Mouse (Mus musculus) C2C12 (cell line): ENCODE measurements around the gene Tenm4.

Experiments
- CTCF ChIP-seq: IDR thresholded peaks from one replicate; pipeline ENCODE4 v1.5.1; 2011; ENCODE audit not compliant: control insufficient read depth, insufficient read depth, insufficient read length
- MYOD1 ChIP-seq: IDR thresholded peaks from one replicate; pipeline ENCODE4 v1.6.1; 2011; ENCODE audit warnings: low read depth; ENCODE audit not compliant: control insufficient read depth, insufficient read length

DNA sequence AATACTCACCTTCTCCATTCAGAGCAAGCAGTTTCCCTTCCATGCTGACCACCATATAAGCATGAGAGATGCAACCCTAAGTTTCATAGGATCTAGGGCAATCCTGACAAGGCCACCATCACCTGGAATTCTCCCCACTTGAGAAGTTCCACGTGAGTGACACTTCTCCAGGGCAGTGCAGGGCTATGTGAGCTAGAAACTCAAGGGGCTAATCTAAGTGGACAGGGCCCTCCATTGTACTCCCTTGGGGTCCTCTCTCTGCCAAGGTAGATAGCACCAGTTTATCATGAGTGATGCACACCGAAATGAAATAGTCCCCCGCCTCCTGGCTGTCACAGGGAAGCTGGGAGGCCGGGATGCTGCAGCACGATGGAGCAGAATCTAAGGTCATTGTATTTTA lies 688.6 kb downstream of the Tenm4 start:
- TF ChIP-seq MYOD1: no peak
- TF ChIP-seq CTCF: no peak
